Mouse (Mus musculus) myocyte (in vitro differentiated cells): ENCODE results near the gene Slc1a3.

Source experiments
- CEBPB ChIP-seq: IDR thresholded peaks from 2 replicates; pipeline ENCODE4 v1.6.1; 2011; ENCODE audit warnings: mild to moderate bottlenecking, moderate library complexity; ENCODE audit not compliant: poor library complexity, insufficient read depth, severe bottlenecking
- E2F4 ChIP-seq: IDR thresholded peaks from one replicate; pipeline ENCODE4 v1.6.1; 2011; ENCODE audit warnings: mild to moderate bottlenecking, control low read depth, moderate library complexity; ENCODE audit not compliant: insufficient read depth
- MAX ChIP-seq: IDR thresholded peaks from one replicate; pipeline ENCODE4 v1.6.1; 2011; ENCODE audit warnings: low read depth, mild to moderate bottlenecking, control low read depth
- MYOD1 ChIP-seq, 3 experiments: IDR thresholded peaks; one replicate each; pipeline ENCODE4 v1.6.1; 2011; ENCODE audit warnings: control low read depth in 2 of 3, low read depth in 2 of 3, mild to moderate bottlenecking in 2 of 3, moderate library complexity in 1 of 3; ENCODE audit not compliant: insufficient read length in 2 of 3, control insufficient read depth in 1 of 3
- MYOG ChIP-seq, 3 experiments: IDR thresholded peaks; one replicate each; pipeline ENCODE4 v1.6.1; 2011; ENCODE audit warnings: control low read depth in 2 of 3, low read depth in 2 of 3, mild to moderate bottlenecking in 2 of 3; ENCODE audit not compliant: insufficient read length in 2 of 3, control insufficient read depth in 1 of 3, insufficient read depth in 1 of 3
- POLR2A ChIP-seq: IDR thresholded peaks from one replicate; pipeline ENCODE4 v1.6.1; 2011; ENCODE audit warnings: low read depth, mild to moderate bottlenecking, control low read depth, moderate library complexity; ENCODE audit not compliant: insufficient read length
- POLR2AphosphoS2 ChIP-seq: IDR thresholded peaks from one replicate; pipeline ENCODE4 v1.6.1; 2011; ENCODE audit warnings: low read depth, control low read depth; ENCODE audit not compliant: insufficient read length
- REST ChIP-seq: IDR thresholded peaks from one replicate; pipeline ENCODE4 v1.6.1; 2011; ENCODE audit warnings: mild to moderate bottlenecking, control low read depth, moderate library complexity; ENCODE audit not compliant: insufficient read depth, insufficient read length
- SRF ChIP-seq: IDR thresholded peaks from one replicate; pipeline ENCODE4 v1.6.1; 2011; ENCODE audit warnings: low read depth; ENCODE audit not compliant: control insufficient read depth, insufficient read length
- USF1 ChIP-seq: IDR thresholded peaks from one replicate; pipeline ENCODE4 v1.6.1; 2011; ENCODE audit warnings: low read depth, mild to moderate bottlenecking, control low read depth, moderate library complexity

- TF ChIP-seq POLR2A (peak; percentile 45), USF1 (no peak), POLR2AphosphoS2 (no peak), MAX (no peak), MYOD1 (IDR thresholded peaks at IDR 0.05; ENCODE audit: control insufficient read depth in 1 of 3, insufficient read length in 2 of 3, low read depth in 2 of 3) (no peak), MYOG (IDR thresholded peaks at IDR 0.05; ENCODE audit: control insufficient read depth in 1 of 3, insufficient read depth in 1 of 3, insufficient read length in 2 of 3, low read depth in 2 of 3) (no peak), REST (no peak), E2F4 (no peak), CEBPB (no peak), SRF (no peak)
Observed at GRCm38 (mm10) chr15:8710146-8711006, at the start of gene Slc1a3.
